ENCODE assay signal across 8 mouse cellular contexts in genomic region chr16:34967120-34967800, GRCm38 (mm10). TPM values are rescaled to one million over a fixed set of nuclear protein-coding genes. Genes with fewer than 3 reads are reported as not detected.
DNase-seq lines count a peak whose midpoint lies in the region; ATAC-seq and TF ChIP-seq lines count a peak whose summit lies in the region.

No protein-coding gene starts in this region.

- H3K9me3 ChIP-seq in hindbrain, postnatal 0 days (ENCODE audit: low read length): no peaks in the 10 kb centered on the region

- DNase-seq in adrenal gland, adult 2 months: peak; percentile 83
- DNase-seq in gastrocnemius, postnatal 10 days: peak; percentile 65
- DNase-seq in hindbrain, postnatal 0 days (ENCODE audit: low spot score): peak; percentile 94
- peak; percentile 71 to 77 for DNase-seq in left cerebral cortex, adult 18-20 months (ENCODE audit: low spot score in 2 of 2)
- peak; percentile 89 for DNase-seq in lung, postnatal 36 days
- DNase-seq in right cerebral cortex, postnatal 4 days: peak; percentile 67

- no peaks in the 10 kb centered on the region for H3K36me3 ChIP-seq in hindbrain, postnatal 0 days (ENCODE audit: insufficient read depth, low read length)

- peak; percentile 96 for ATAC-seq in hindbrain, postnatal 0 days
- no peak for ATAC-seq in monocyte, adult 5-6 weeks (replicated peaks; ENCODE audit: insufficient number of reproducible peaks, low FRiP score, low TSS enrichment, poor library complexity, severe bottlenecking)

- no peak overlapping the region for H3K4me2 ChIP-seq in hindbrain, postnatal 0 days (ENCODE audit: low read depth, low read length)

- no peak overlapping the region for H3K27ac ChIP-seq in cortical plate, adult 2 months (ENCODE audit: insufficient read depth, low read length)
- no peak overlapping the region for H3K27ac ChIP-seq in hindbrain, postnatal 0 days

- no peaks in the 10 kb centered on the region for H3K27me3 ChIP-seq in hindbrain, postnatal 0 days (ENCODE audit: insufficient read depth, low read length)

- no peaks in the 10 kb centered on the region for H3K4me1 ChIP-seq in cortical plate, adult 2 months (ENCODE audit: control insufficient read depth, insufficient read depth, low read length)
- H3K4me1 ChIP-seq in hindbrain, postnatal 0 days (ENCODE audit: insufficient read depth, low read length): no peaks in the 10 kb centered on the region

- no peak for TF ChIP-seq POLR2A in cortical plate, adult 2 months (IDR thresholded peaks at IDR 0.05; ENCODE audit: extremely low read depth, insufficient read depth, low read length)

- H3K9ac ChIP-seq in hindbrain, postnatal 0 days (replicated peaks; ENCODE audit: low read length): no peak overlapping the region

- no peak overlapping the region for H3K4me3 ChIP-seq in cortical plate, adult 2 months (ENCODE audit: insufficient read depth, low read length)
- H3K4me3 ChIP-seq in hindbrain, postnatal 0 days (ENCODE audit: low read length): no peak overlapping the region

- 37% methylated on average over 10 of the region's 10 CpGs for WGBS in hindbrain, postnatal 0 days

- peak; percentile 97 for TF ChIP-seq CTCF in cortical plate, adult 2 months (IDR thresholded peaks at IDR 0.05; ENCODE audit: extremely low read depth, insufficient read depth, low read length)
- TF ChIP-seq CTCF in hindbrain, postnatal 0 days (IDR thresholded peaks at IDR 0.05; ENCODE audit: low read depth): peak; percentile 97

RNA-seq across cellular contexts. Expression of gene Hacd2, which starts 55.0 kb away (rescaled TPM):
- total RNA-seq in adrenal gland, adult 2 months (2021): 10 to 100 TPM; 65.5 to 84.7 TPM
- 8.1 and 18.4 TPM in 2 replicates for polyA plus RNA-seq in adrenal gland, adult 2 months (2012; rRNA removed)
- 38.2 and 42.7 TPM in 2 replicates for polyA plus RNA-seq in cortical plate, adult 2 months (2012; rRNA removed)
- total RNA-seq in gastrocnemius, postnatal 10 days (2021): 1 to 10 TPM; 3.2 to 4.8 TPM
- 11.7 and 13.1 TPM in 2 replicates for total RNA-seq in hindbrain, postnatal 0 days (2014; rRNA removed)
- polyA plus RNA-seq in hindbrain, postnatal 0 days (2015; fragmentation: Nextera tagmentation; extraction: Ambion mirVana): 60.0 and 61.4 TPM in 2 replicates
- 10 to 100 TPM; 30.1 to 30.8 TPM for total RNA-seq in left cerebral cortex, adult 18-20 months (2021)
- total RNA-seq in monocyte, adult 5-6 weeks (2017): 5.0 to 12.2 TPM (median 5.9 TPM) in 3 replicates
